Mouse (Mus musculus) megakaryocyte, embryonic 14.5 days (primary cell): ENCODE data around the gene Spon1. TPM values are rescaled to one million over a fixed set of nuclear protein-coding genes. Genes with fewer than 3 reads are reported as not detected.

ENCODE experiments used
- H3K27me3 ChIP-seq: replicated peaks from 2 replicates; pipeline ENCODE3; 2012; ENCODE audit warnings: inconsistent platforms
- H3K36me3 ChIP-seq: replicated peaks from 2 replicates; pipeline ENCODE3; 2012; ENCODE audit warnings: low read length, inconsistent platforms, mixed read lengths
- H3K4me1 ChIP-seq: 2 replicates; pipeline ENCODE4 v1.6.1; 2012; ENCODE audit warnings: inconsistent platforms
- H3K4me3 ChIP-seq: replicated peaks from 2 replicates; pipeline ENCODE3; 2012; ENCODE audit warnings: moderate library complexity, mild to moderate bottlenecking, inconsistent platforms
- H3K9me3 ChIP-seq: 2 replicates; pipeline ENCODE4 v1.6.1; 2012; ENCODE audit warnings: inconsistent platforms
- FLI1 ChIP-seq: IDR thresholded peaks from 2 replicates; pipeline ENCODE4 v1.6.1; 2012; ENCODE audit warnings: low read length, inconsistent platforms, mixed read lengths
- GATA1 ChIP-seq: IDR thresholded peaks from 3 replicates; pipeline ENCODE4 v1.6.1; 2012; ENCODE audit warnings: mixed read lengths, low read length, inconsistent platforms, borderline replicate concordance
- polyA plus RNA-seq: library from polyadenylated mRNA; stranded (reverse); fragments of >175 nt; gene quantifications from 2 replicates; pipeline ENCODE4 v1.2.3, GENCODE M21; 2012; ENCODE audit warnings: low replicate concordance; ENCODE audit not compliant: insufficient read depth

Gene Spon1
- polyA plus RNA-seq, 1 experiment, result not detected

DNA sequence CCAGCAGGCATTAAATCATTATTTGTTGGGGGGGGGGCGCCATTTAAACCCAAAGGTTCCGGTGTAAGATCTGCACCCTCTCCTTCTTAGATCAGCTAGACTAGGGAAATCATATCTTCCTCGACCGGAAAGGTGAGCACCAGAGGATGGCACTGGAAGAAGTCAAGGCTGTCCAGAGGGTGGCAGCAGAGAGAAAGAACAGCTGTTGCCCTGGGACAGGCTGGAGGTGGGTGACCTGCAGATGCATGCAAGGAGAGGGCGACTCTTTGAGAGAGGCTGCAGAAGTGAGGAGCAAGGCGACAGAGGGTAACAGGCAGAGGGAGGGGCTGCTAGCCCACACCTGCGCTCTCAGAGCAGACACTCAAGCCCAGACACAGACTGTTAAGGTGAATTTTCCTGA lies 8.2 kb downstream of the Spon1 start:
- Histone ChIP-seq H3K36me3 (no peaks in the 10 kb centered on the region), H3K4me1 (no peaks in the 10 kb centered on the region), H3K9me3 (peaks cover 10% of the 10 kb centered on the region), H3K4me3 (no peak overlapping the region), H3K27me3 (peaks cover 11% of the 10 kb centered on the region)
- TF ChIP-seq FLI1 (no peak), GATA1 (no peak)

- Histone ChIP-seq H3K27me3 (peaks cover 6% of the 10 kb centered on the region), H3K36me3 (no peaks in the 10 kb centered on the region), H3K4me3 (no peak overlapping the region), H3K4me1 (no peaks in the 10 kb centered on the region), H3K9me3 (peaks cover 10% of the 10 kb centered on the region)
- TF ChIP-seq FLI1, result no peak
- TF ChIP-seq GATA1, result no peak
Observed at GRCm38 (mm10) chr7:113774906-113775305, 9.1 kb downstream of the Spon1 start.

DNA sequence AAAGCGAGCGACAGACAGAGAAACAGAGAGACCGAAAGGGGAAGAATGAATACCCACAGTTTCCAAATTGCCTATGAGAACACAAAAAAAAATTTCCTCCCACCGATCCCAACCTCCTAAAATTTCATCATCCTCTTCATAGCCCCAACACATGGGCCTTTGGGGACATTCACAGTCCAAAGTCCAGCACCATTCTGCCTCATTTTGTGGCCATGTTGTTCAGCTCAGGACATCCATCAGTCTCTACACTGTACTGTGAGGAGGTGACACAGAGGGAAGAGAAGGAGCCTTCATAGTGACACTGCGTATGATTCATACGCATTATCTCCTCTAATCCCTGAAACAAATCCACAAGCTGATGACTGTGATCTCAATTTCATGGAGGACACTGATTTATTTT lies 12.7 kb downstream of the Spon1 start:
- peaks cover 4% of the 10 kb centered on the region for H3K27me3 ChIP-seq
- no peaks in the 10 kb centered on the region for H3K36me3 ChIP-seq
- H3K4me1 ChIP-seq, result no peaks in the 10 kb centered on the region
- TF ChIP-seq FLI1 (no peak), GATA1 (no peak)
- no peak overlapping the region for H3K4me3 ChIP-seq
- H3K9me3 ChIP-seq, result no peaks in the 10 kb centered on the region

GRCm38 (mm10) chr7:113780286-113780685 lies 14.5 kb downstream of the Spon1 start:
- H3K9me3 ChIP-seq, result no peaks in the 10 kb centered on the region
- peaks cover 2% of the 10 kb centered on the region for H3K27me3 ChIP-seq
- H3K36me3 ChIP-seq, result no peaks in the 10 kb centered on the region
- TF ChIP-seq FLI1, result no peak
- no peak for TF ChIP-seq GATA1
- no peaks in the 10 kb centered on the region for H3K4me1 ChIP-seq
- H3K4me3 ChIP-seq, result no peak overlapping the region

- TF ChIP-seq FLI1 (no peak), GATA1 (no peak)
- Histone ChIP-seq H3K36me3 (no peaks in the 10 kb centered on the region), H3K4me3 (no peak overlapping the region), H3K27me3 (peaks cover 6% of the 10 kb centered on the region), H3K9me3 (peaks cover 18% of the 10 kb centered on the region), H3K4me1 (no peaks in the 10 kb centered on the region)
Observed at GRCm38 (mm10) chr7:113791991-113792390, 26.2 kb downstream of the Spon1 start.

DNA sequence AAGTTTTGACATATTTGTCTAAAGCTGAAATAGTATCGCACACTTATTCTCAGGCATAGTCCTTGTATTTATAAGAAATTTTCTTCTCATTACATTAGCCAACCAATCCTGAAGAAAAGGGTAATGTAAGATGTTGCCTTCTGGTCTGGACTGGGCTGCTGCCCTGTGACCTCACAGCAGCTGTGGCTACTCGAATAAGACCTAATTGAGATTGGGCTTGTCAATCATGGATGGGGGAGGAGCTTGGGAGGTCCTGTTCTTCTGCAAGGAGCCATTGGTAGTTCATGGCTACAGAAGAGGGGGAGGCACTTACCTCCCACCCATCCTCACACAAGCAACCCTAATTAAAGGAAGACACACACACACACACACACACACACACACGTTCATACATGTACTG lies 27.1 kb downstream of the Spon1 start:
- TF ChIP-seq FLI1 (no peak), GATA1 (no peak)
- Histone ChIP-seq H3K27me3 (peaks cover 6% of the 10 kb centered on the region), H3K4me3 (no peak overlapping the region), H3K36me3 (no peaks in the 10 kb centered on the region), H3K4me1 (no peaks in the 10 kb centered on the region), H3K9me3 (peaks cover 18% of the 10 kb centered on the region)

GRCm38 (mm10) chr7:113795209-113795608 lies 29.4 kb downstream of the Spon1 start:
- no peaks in the 10 kb centered on the region for H3K36me3 ChIP-seq
- TF ChIP-seq GATA1, result no peak
- no peak for TF ChIP-seq FLI1
- no peaks in the 10 kb centered on the region for H3K27me3 ChIP-seq
- H3K9me3 ChIP-seq, result peaks cover 26% of the 10 kb centered on the region
- no peaks in the 10 kb centered on the region for H3K4me1 ChIP-seq
- H3K4me3 ChIP-seq, result no peak overlapping the region

- no peak overlapping the region for H3K4me3 ChIP-seq
- H3K9me3 ChIP-seq, result peaks cover 26% of the 10 kb centered on the region
- H3K36me3 ChIP-seq, result no peaks in the 10 kb centered on the region
- TF ChIP-seq GATA1, result no peak
- no peak for TF ChIP-seq FLI1
- H3K4me1 ChIP-seq, result no peaks in the 10 kb centered on the region
- H3K27me3 ChIP-seq, result no peaks in the 10 kb centered on the region
Observed at GRCm38 (mm10) chr7:113797134-113797533, 31.3 kb downstream of the Spon1 start.

DNA sequence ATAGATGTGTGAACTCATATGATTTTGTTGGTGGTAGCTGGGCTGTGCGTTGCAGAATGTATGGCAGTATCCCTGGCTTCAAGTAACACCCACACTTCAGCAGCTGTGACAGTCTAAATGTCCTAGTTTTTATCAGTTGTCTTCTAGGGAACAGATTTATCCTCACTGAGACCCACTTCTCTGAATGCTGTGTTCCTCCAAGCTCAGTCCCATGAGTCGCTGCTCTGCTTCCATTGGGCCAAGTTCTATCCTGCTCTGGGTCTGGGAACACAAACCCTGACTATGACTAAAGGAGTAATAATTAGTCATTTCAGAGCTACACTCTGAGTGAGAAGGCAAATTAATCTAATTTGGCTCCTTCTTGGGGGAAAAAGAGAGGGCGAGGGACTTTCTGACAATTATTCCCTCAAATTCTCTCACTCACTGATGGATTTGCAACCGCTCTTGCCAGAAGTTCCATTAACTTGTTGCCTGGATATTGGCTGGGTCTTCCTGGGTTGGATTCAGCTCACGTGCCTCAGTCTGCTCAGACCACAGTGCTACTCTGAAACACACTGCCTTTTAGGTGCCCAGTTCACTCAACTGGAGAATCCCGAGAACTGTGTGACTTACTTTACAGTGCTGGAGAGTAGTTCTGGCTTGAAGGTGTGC lies 32.9 kb downstream of the Spon1 start:
- no peaks in the 10 kb centered on the region for H3K27me3 ChIP-seq
- H3K4me3 ChIP-seq, result no peak overlapping the region
- H3K9me3 ChIP-seq, result peaks cover 26% of the 10 kb centered on the region
- no peaks in the 10 kb centered on the region for H3K36me3 ChIP-seq
- H3K4me1 ChIP-seq, result no peaks in the 10 kb centered on the region
- TF ChIP-seq FLI1 (no peak), GATA1 (no peak)

GRCm38 (mm10) chr7:113809781-113810180 lies 44.0 kb downstream of the Spon1 start:
- Histone ChIP-seq H3K36me3 (no peaks in the 10 kb centered on the region), H3K27me3 (peaks cover 3% of the 10 kb centered on the region), H3K4me1 (no peaks in the 10 kb centered on the region), H3K9me3 (peaks cover 9% of the 10 kb centered on the region; the same call in 1 of the 2 replicates), H3K4me3 (no peak overlapping the region)
- TF ChIP-seq GATA1 (no peak), FLI1 (no peak)

GRCm38 (mm10) chr7:113811376-113812158 lies 45.8 kb downstream of the Spon1 start:
- TF ChIP-seq GATA1 (no peak), FLI1 (no peak)
- Histone ChIP-seq H3K9me3 (peaks cover 16% of the 10 kb centered on the region; the same call in 1 of the 2 replicates), H3K4me3 (no peak overlapping the region), H3K36me3 (no peaks in the 10 kb centered on the region), H3K4me1 (no peaks in the 10 kb centered on the region), H3K27me3 (peaks cover 3% of the 10 kb centered on the region)
